Mouse (Mus musculus): Measurements from ENCODE around the gene Bcl2l11. TPM values are rescaled to one million over a fixed set of nuclear protein-coding genes. Genes with fewer than 3 reads are reported as not detected.

Gene Bcl2l11
- total RNA-seq, 2 experiments from 2014 or later: 5.6 to 6.3 TPM

GRCm38 (mm10) chr2:128203749-128204405 lies 78.0 kb downstream of the Bcl2l11 start:
- no peak for DNase-seq (ENCODE audit: low spot score in 2 of 2)

- no peak for DNase-seq (ENCODE audit: low spot score in 2 of 2)
Measured at GRCm38 (mm10) chr2:128208541-128208940, 82.7 kb downstream of the Bcl2l11 start.

GRCm38 (mm10) chr2:128209841-128210329 lies 84.0 kb downstream of the Bcl2l11 start:
- no peak for DNase-seq (ENCODE audit: low spot score in 2 of 2)

GRCm38 (mm10) chr2:128210376-128210775 lies 84.5 kb downstream of the Bcl2l11 start:
- no peak for DNase-seq (ENCODE audit: low spot score in 2 of 2)

GRCm38 (mm10) chr2:128211022-128211880 lies 85.4 kb downstream of the Bcl2l11 start:
- DNase-seq (ENCODE audit: low spot score in 2 of 2): no peak

GRCm38 (mm10) chr2:128211881-128212209 lies 86.0 kb downstream of the Bcl2l11 start:
- no peak for DNase-seq (ENCODE audit: low spot score in 2 of 2)

Measured in left cerebral cortex, adult 18-20 months (tissue).